Comparison of ENCODE assay signal across 8 mouse cellular contexts in the genomic region with DNA sequence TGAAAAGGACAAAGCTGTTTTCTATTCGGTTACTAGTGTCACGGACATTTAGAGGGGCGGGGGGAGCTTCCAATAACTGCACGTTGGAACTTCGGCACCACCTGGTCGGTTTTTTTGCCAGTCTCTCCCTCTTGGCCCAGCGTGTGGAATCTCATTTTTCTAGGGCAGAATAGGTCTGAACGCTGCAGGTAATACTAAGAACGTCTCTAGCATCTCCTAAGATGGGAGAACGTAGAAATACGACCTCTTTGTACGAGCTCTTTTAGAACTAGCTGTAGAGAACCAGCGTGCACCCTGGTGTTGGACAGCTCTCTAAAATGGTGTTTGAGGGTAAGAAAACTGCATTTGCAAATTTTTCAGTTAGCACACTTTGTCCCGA. TPM values are rescaled to one million over a fixed set of nuclear protein-coding genes. Genes with fewer than 3 reads are reported as not detected.
A peak's percentile ranks its signal among the peaks of the same experiment; 100 is the strongest.
DNase-seq lines count a peak whose midpoint lies in the region; ATAC-seq and TF ChIP-seq lines count a peak whose summit lies in the region.

No protein-coding gene starts in this region.

- no peaks in the 10 kb centered on the region for H3K36me3 ChIP-seq in kidney, postnatal 0 days (ENCODE audit: insufficient read depth, low read length)
- peaks cover under 1% of the 10 kb centered on the region for H3K36me3 ChIP-seq in hindbrain, embryonic 13.5 days
- peaks cover under 1% of the 10 kb centered on the region for H3K36me3 ChIP-seq in midbrain, embryonic 13.5 days

- peak overlapping the region; percentile 72 for H3K4me3 ChIP-seq in kidney, postnatal 0 days (replicated peaks; ENCODE audit: low read depth, low read length)
- peak overlapping the region; percentile 81 for H3K4me3 ChIP-seq in hindbrain, embryonic 13.5 days
- H3K4me3 ChIP-seq in midbrain, embryonic 13.5 days (replicated peaks) = peak overlapping the region; percentile 88

- peak overlapping the region; percentile 90 for H3K27ac ChIP-seq in kidney, postnatal 0 days
- H3K27ac ChIP-seq in hindbrain, embryonic 13.5 days = peak overlapping the region; percentile 96
- H3K27ac ChIP-seq in midbrain, embryonic 13.5 days = peak overlapping the region; percentile 95

- peak overlapping the region; percentile 97 for H3K4me2 ChIP-seq in kidney, postnatal 0 days (ENCODE audit: low read length)
- H3K4me2 ChIP-seq in hindbrain, embryonic 13.5 days = peak overlapping the region; percentile 66
- H3K4me2 ChIP-seq in midbrain, embryonic 13.5 days (replicated peaks) = peak overlapping the region; percentile 70

- no peaks in the 10 kb centered on the region for H3K9me3 ChIP-seq in kidney, postnatal 0 days (replicated peaks; ENCODE audit: low read length)
- H3K9me3 ChIP-seq in hindbrain, embryonic 13.5 days = no peaks in the 10 kb centered on the region
- no peaks in the 10 kb centered on the region for H3K9me3 ChIP-seq in midbrain, embryonic 13.5 days

- DNase-seq in kidney, postnatal 0 days (ENCODE audit: low spot score) = peak; percentile 49
- DNase-seq in kidney, adult 8-10 months = no peak
- peak; percentile 53 for DNase-seq in adipocyte (ENCODE audit: low spot score)
- DNase-seq in adrenal gland, adult 8-10 months = no peak
- no peak for DNase-seq in MN1 (ENCODE audit: low spot score)

- no peaks in the 10 kb centered on the region for H3K4me1 ChIP-seq in kidney, postnatal 0 days (replicated peaks; ENCODE audit: insufficient read depth, low read length)
- peaks cover 15% of the 10 kb centered on the region for H3K4me1 ChIP-seq in hindbrain, embryonic 13.5 days (replicated peaks)
- H3K4me1 ChIP-seq in midbrain, embryonic 13.5 days (replicated peaks) = peaks cover 21% of the 10 kb centered on the region

- under 1% methylated on average over 14 of the region's 14 CpGs for WGBS in kidney, postnatal 0 days
- WGBS in hindbrain, embryonic 13.5 days = 2% methylated on average over 14 of the region's 14 CpGs
- WGBS in midbrain, embryonic 13.5 days = under 1% methylated on average over 14 of the region's 14 CpGs

- no peak for TF ChIP-seq CTCF in kidney, postnatal 0 days (IDR thresholded peaks at IDR 0.05; ENCODE audit: low read depth)

- no peaks in the 10 kb centered on the region for H3K27me3 ChIP-seq in kidney, postnatal 0 days (ENCODE audit: insufficient read depth, low read length)
- H3K27me3 ChIP-seq in hindbrain, embryonic 13.5 days = no peaks in the 10 kb centered on the region
- peaks cover 15% of the 10 kb centered on the region for H3K27me3 ChIP-seq in midbrain, embryonic 13.5 days

- no peak for ATAC-seq in kidney, postnatal 0 days (replicated peaks; ENCODE audit: low FRiP score, low read depth)
- ATAC-seq in hindbrain, embryonic 13.5 days (ENCODE audit: low FRiP score) = no peak; the same call in none of the 2 replicates
- no peak for ATAC-seq in midbrain, embryonic 13.5 days
- ATAC-seq in CD4-positive, CD25-positive, alpha-beta regulatory T cell, adult 4 months = no peak

- H3K9ac ChIP-seq in kidney, postnatal 0 days (ENCODE audit: low read depth, low read length) = peak overlapping the region; percentile 78
- peak overlapping the region; percentile 87 for H3K9ac ChIP-seq in hindbrain, embryonic 13.5 days
- peak overlapping the region; percentile 89 for H3K9ac ChIP-seq in midbrain, embryonic 13.5 days (replicated peaks)

RNA-seq across cellular contexts. Expression of a gene that starts 0.7 kb away (rescaled TPM):
- 37.0 and 43.9 TPM in 2 replicates for polyA plus RNA-seq in kidney, postnatal 0 days (2015; fragmentation: Nextera tagmentation; extraction: Ambion mirVana)
- polyA plus RNA-seq in hindbrain, embryonic 13.5 days (2015; fragmentation: Nextera tagmentation; extraction: Ambion mirVana) = 32.6 and 44.3 TPM in 2 replicates
- polyA plus RNA-seq in midbrain, embryonic 13.5 days (2015; fragmentation: Nextera tagmentation; extraction: Ambion mirVana) = 35.8 and 45.9 TPM in 2 replicates
- 10 to 100 TPM; 17.5 to 46.5 (median 26.6) TPM for total RNA-seq in adrenal gland, adult 8-10 months (2022)
- polyA plus RNA-seq in CD4-positive, CD25-positive, alpha-beta regulatory T cell, adult 4 months (2017; shearing (Covaris generic)) = 10 to 100 TPM; 18.1 to 19.5 TPM

RNA-seq across cellular contexts. Expression of a gene that starts 34.3 kb away (rescaled TPM):
- polyA plus RNA-seq in kidney, postnatal 0 days (2015; fragmentation: Nextera tagmentation; extraction: Ambion mirVana) = 8.4 and 8.5 TPM in 2 replicates
- 18.0 and 19.1 TPM in 2 replicates for polyA plus RNA-seq in hindbrain, embryonic 13.5 days (2015; fragmentation: Nextera tagmentation; extraction: Ambion mirVana)
- 15.6 and 17.7 TPM in 2 replicates for polyA plus RNA-seq in midbrain, embryonic 13.5 days (2015; fragmentation: Nextera tagmentation; extraction: Ambion mirVana)
- total RNA-seq in adrenal gland, adult 8-10 months (2022) = 10 to 100 TPM; 33.0 to 66.6 (median 48.3) TPM
- 1 to 10 TPM; 4.8 to 8.9 TPM for polyA plus RNA-seq in CD4-positive, CD25-positive, alpha-beta regulatory T cell, adult 4 months (2017; shearing (Covaris generic))

Comparison
In these comparisons a context has a peak if more than half of its experiments do, and no peak if none do; other contexts are left out.
1. DNase-seq: peak in kidney, postnatal 0 days (single experiment) and adipocyte (single experiment); none in kidney, adult 8-10 months (0 of 2), adrenal gland, adult 8-10 months (single experiment) and MN1 (single experiment).
2. Peak in every context shown above with its lines, with median percentiles within 50 percentile points of each other: H3K27ac ChIP-seq, H3K4me2 ChIP-seq, H3K4me3 ChIP-seq and H3K9ac ChIP-seq.